8 mouse cellular contexts compared by ENCODE assay signal in the genomic region with DNA sequence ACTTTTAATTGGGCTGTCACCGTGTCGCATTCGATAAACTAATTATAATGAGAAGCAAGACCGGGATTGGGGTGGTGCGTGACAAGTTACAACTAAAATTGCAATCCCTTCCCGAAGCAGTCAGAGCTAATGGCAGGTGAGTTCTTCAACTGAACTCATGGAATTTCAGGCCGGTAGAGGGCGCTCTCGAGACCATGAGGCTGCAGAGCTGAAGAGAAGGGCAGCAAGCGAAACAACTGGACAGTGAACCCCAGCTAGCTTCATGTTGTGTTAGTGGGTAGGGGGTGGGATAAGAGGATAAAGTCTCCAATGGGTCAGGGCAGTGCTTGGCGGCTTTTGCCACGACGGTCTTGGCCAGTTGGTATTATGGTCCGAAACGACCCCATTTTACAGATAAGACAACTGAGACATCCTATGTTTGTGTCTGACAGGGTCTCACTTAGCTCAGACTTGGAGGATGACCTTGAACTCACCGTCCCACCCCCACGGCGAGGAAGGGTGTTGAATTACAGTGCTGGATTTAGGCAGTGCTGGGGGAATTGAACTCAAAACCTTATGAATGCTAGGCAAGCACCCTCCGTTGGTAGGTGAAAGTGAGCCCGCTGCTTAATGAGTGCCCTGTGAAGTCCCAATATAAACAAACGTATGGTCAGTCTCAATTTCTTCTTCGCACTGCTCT. TPM values are rescaled to one million over a fixed set of nuclear protein-coding genes. Genes with fewer than 3 reads are reported as not detected.
DNase-seq lines count a peak whose midpoint lies in the region; ATAC-seq and TF ChIP-seq lines count a peak whose summit lies in the region.

No protein-coding gene starts in this region.

- peak overlapping the region; percentile 51 for H3K4me3 ChIP-seq in embryonic facial prominence, embryonic 15.5 days (replicated peaks)
- H3K4me3 ChIP-seq in heart, embryonic 13.5 days = peak overlapping the region; percentile 64
- H3K4me3 ChIP-seq in kidney, postnatal 0 days (replicated peaks; ENCODE audit: low read depth, low read length) = peak overlapping the region; percentile 47
- H3K4me3 ChIP-seq in liver, adult 2 months (ENCODE audit: insufficient read depth, low read depth, low read length) = no peak overlapping the region
- peak overlapping the region; percentile 36 for H3K4me3 ChIP-seq in myocyte

- no peaks in the 10 kb centered on the region for H3K36me3 ChIP-seq in embryonic facial prominence, embryonic 15.5 days
- no peaks in the 10 kb centered on the region for H3K36me3 ChIP-seq in heart, embryonic 13.5 days
- H3K36me3 ChIP-seq in kidney, postnatal 0 days (ENCODE audit: insufficient read depth, low read length) = no peaks in the 10 kb centered on the region
- H3K36me3 ChIP-seq in liver, adult 2 months (ENCODE audit: control insufficient read depth, insufficient read depth, low read length) = no peaks in the 10 kb centered on the region
- no peaks in the 10 kb centered on the region for H3K36me3 ChIP-seq in myocyte (ENCODE audit: control insufficient read depth, insufficient read depth)

- H3K79me2 ChIP-seq in liver, adult 2 months (ENCODE audit: control insufficient read depth, insufficient read depth, low read length) = no peaks in the 10 kb centered on the region
- no peaks in the 10 kb centered on the region for H3K79me2 ChIP-seq in myocyte (ENCODE audit: control insufficient read depth, insufficient read depth)

- H3K9me3 ChIP-seq in embryonic facial prominence, embryonic 15.5 days (replicated peaks) = no peaks in the 10 kb centered on the region
- H3K9me3 ChIP-seq in heart, embryonic 13.5 days = no peaks in the 10 kb centered on the region
- H3K9me3 ChIP-seq in kidney, postnatal 0 days (replicated peaks; ENCODE audit: low read length) = no peaks in the 10 kb centered on the region

- H3K9ac ChIP-seq in embryonic facial prominence, embryonic 15.5 days = no peak overlapping the region
- peak overlapping the region; percentile 77; the same call in 1 of the 2 replicates for H3K9ac ChIP-seq in heart, embryonic 13.5 days
- no peak overlapping the region for H3K9ac ChIP-seq in kidney, postnatal 0 days (ENCODE audit: low read depth, low read length)
- no peak overlapping the region for H3K9ac ChIP-seq in liver, adult 2 months (ENCODE audit: low read depth, low read length)

- peak overlapping the region; percentile 94 for H3K4me2 ChIP-seq in embryonic facial prominence, embryonic 15.5 days (replicated peaks)
- H3K4me2 ChIP-seq in heart, embryonic 13.5 days = peak overlapping the region; percentile 96
- H3K4me2 ChIP-seq in kidney, postnatal 0 days (ENCODE audit: low read length) = peak overlapping the region; percentile 93
- H3K4me2 ChIP-seq in myocyte (ENCODE audit: low read depth) = peak overlapping the region; percentile 91

- 10% methylated on average over 22 of the region's 22 CpGs for WGBS in embryonic facial prominence, embryonic 15.5 days
- WGBS in heart, embryonic 13.5 days = 12% methylated on average over 22 of the region's 22 CpGs
- 12% methylated on average over 22 of the region's 22 CpGs for WGBS in kidney, postnatal 0 days
- 17% methylated on average over 22 of the region's 22 CpGs for WGBS in liver, adult 2 months

- no peak for ATAC-seq in embryonic facial prominence, embryonic 15.5 days (ENCODE audit: insufficient number of reproducible peaks, low FRiP score, low TSS enrichment, low read depth)
- no peak for ATAC-seq in heart, embryonic 13.5 days (ENCODE audit: extremely low read depth, insufficient number of reproducible peaks, low FRiP score, low TSS enrichment)
- ATAC-seq in kidney, postnatal 0 days (replicated peaks; ENCODE audit: low FRiP score, low read depth) = 0 out of 2 replicates have a peak, but pooled peaks have one; percentile 43

- peak; percentile 10 to 18 for DNase-seq in B cell, adult 2 months
- DNase-seq in brain, adult 2 months (ENCODE audit: low read depth, low spot score) = peak; percentile 92
- peak; percentile 75 for DNase-seq in kidney, postnatal 0 days (ENCODE audit: low spot score)
- DNase-seq in liver, adult 2 months (ENCODE audit: extremely low read depth, low read depth, low spot score) = peak; percentile 24
- DNase-seq in testis, postnatal 14 days (ENCODE audit: low spot score) = peak; percentile 81

- H3K27ac ChIP-seq in embryonic facial prominence, embryonic 15.5 days (replicated peaks) = no peak overlapping the region
- no peak overlapping the region for H3K27ac ChIP-seq in heart, embryonic 13.5 days (replicated peaks)
- H3K27ac ChIP-seq in kidney, postnatal 0 days = no peak overlapping the region
- no peak overlapping the region for H3K27ac ChIP-seq in liver, adult 2 months (replicated peaks; ENCODE audit: insufficient read depth, low read depth, low read length)

- peaks cover 17% of the 10 kb centered on the region for H3K27me3 ChIP-seq in embryonic facial prominence, embryonic 15.5 days
- H3K27me3 ChIP-seq in heart, embryonic 13.5 days (replicated peaks) = peaks cover 48% of the 10 kb centered on the region
- H3K27me3 ChIP-seq in kidney, postnatal 0 days (ENCODE audit: insufficient read depth, low read length) = peaks cover 15% of the 10 kb centered on the region; the same call in 1 of the 2 replicates
- peaks cover 10% of the 10 kb centered on the region; the same call in 1 of the 2 replicates for H3K27me3 ChIP-seq in liver, adult 2 months (ENCODE audit: control insufficient read depth, insufficient read depth, low read length)
- peaks cover 8% of the 10 kb centered on the region for H3K27me3 ChIP-seq in myocyte (ENCODE audit: control insufficient read depth, insufficient read depth, insufficient read length)

- peaks cover 11% of the 10 kb centered on the region for H3K4me1 ChIP-seq in embryonic facial prominence, embryonic 15.5 days
- H3K4me1 ChIP-seq in heart, embryonic 13.5 days = peaks cover 10% of the 10 kb centered on the region
- peaks cover 6% of the 10 kb centered on the region; the same call in 1 of the 2 replicates for H3K4me1 ChIP-seq in kidney, postnatal 0 days (replicated peaks; ENCODE audit: insufficient read depth, low read length)
- no peaks in the 10 kb centered on the region for H3K4me1 ChIP-seq in liver, adult 2 months (ENCODE audit: control insufficient read depth, insufficient read depth, low read length)

- TF ChIP-seq POLR2A in liver, adult 2 months (IDR thresholded peaks at IDR 0.05; ENCODE audit: extremely low read depth, insufficient read depth, low read length) = no peak
- TF ChIP-seq POLR2A in myocyte (IDR thresholded peaks at IDR 0.05; ENCODE audit: insufficient read length, low read depth) = no peak

- TF ChIP-seq CTCF in kidney, postnatal 0 days (IDR thresholded peaks at IDR 0.05; ENCODE audit: low read depth) = peak; percentile 81
- TF ChIP-seq CTCF in liver, adult 2 months (IDR thresholded peaks at IDR 0.05; ENCODE audit: low read depth, low read length) = peak; percentile 75

- no peak overlapping the region for H3ac ChIP-seq in myocyte (ENCODE audit: control insufficient read depth, insufficient read length)

TF ChIP-seq in myocyte, 11 proteins besides CTCF, POLR2A, EP300 and RAD21:
- TF ChIP-seq REST (IDR thresholded peaks at IDR 0.05; ENCODE audit: insufficient read depth, insufficient read length) = no peak
- TF ChIP-seq MYOD1 (IDR thresholded peaks at IDR 0.05; ENCODE audit: control insufficient read depth in 1 of 3, insufficient read length in 2 of 3, low read depth in 2 of 3) = no peak
- TF ChIP-seq CEBPB (IDR thresholded peaks at IDR 0.05; ENCODE audit: insufficient read depth, poor library complexity, severe bottlenecking) = no peak

RNA-seq across cellular contexts. Expression of a gene that starts 1.3 kb away (rescaled TPM):
- 0.51 and 1.0 TPM in 2 replicates for polyA plus RNA-seq in embryonic facial prominence, embryonic 15.5 days (2015; fragmentation: Nextera tagmentation; extraction: Ambion mirVana)
- 0.04 and 0.05 TPM in 2 replicates for polyA plus RNA-seq in heart, embryonic 13.5 days (2015; fragmentation: Nextera tagmentation; extraction: Ambion mirVana)
- polyA plus RNA-seq in kidney, postnatal 0 days (2015; fragmentation: Nextera tagmentation; extraction: Ambion mirVana) = 0.33 and 0.45 TPM in 2 replicates
- not detected in 2 replicates for total RNA-seq in liver, adult 2 months (2014; rRNA removed)
- polyA plus RNA-seq in liver, adult 2 months (2012; rRNA removed) = not detected in 2 replicates
- 0.46 TPM for polyA plus RNA-seq in myocyte (2012; fragmentation: generic; extraction: Trizol)

Comparison
In these comparisons a context has a peak if more than half of its experiments do, and no peak if none do; other contexts are left out.
1. DNase-seq: peak in every context shown above with its lines; median percentile 92 in brain, adult 2 months; 81 in testis, postnatal 14 days; 75 in kidney, postnatal 0 days; 24 in liver, adult 2 months; 14 in B cell, adult 2 months.